Mouse (Mus musculus) stomach, postnatal 0 days (tissue): ENCODE data around the gene Trappc6a.

ENCODE experiments used
- CTCF ChIP-seq: IDR thresholded peaks from 2 replicates; pipeline ENCODE4 v1.5.1; 2016; ENCODE audit warnings: antibody characterized with exemption, low read depth, mild to moderate bottlenecking, moderate library complexity
- EP300 ChIP-seq: optimal IDR thresholded peaks from 2 replicates; pipeline ENCODE3; 2016; ENCODE audit warnings: antibody characterized with exemption

DNA sequence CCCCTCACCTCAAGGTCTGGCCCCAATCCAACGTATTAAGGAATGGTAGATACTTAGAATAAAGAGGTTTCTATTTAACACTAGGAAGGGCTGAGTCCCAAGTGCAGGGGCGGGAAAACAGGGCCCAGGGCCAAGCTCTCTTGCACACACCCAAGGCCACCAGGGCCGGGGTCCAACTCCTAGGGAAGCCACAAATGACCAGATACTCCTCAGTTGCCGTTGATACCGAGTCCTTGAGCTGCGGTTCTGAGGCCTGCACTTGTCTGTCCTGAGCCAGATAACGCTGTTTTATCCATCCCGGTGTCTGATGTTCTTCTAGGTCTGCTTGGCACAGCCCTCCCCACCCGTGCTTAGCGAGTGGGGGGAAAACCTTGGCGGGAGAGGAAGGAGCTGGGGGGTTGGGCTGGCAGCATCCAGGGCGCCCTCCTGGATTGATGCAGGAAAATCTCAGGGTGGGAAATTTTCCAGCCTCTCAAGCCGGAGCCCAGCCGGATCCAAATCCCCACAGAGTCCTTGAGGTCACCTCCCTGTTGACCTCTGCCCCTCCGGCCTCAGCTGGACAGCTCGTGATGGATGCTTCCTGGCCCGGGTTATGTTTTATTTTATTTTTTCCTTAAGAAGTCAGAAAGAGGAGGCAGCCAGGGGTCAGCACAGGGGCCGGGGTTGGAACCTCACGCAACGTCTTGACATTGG is 12.5 kb upstream of the Trappc6a start:
- TF ChIP-seq CTCF (no peak), EP300 (no peak)
